ENCODE assay signal across 8 mouse cellular contexts in genomic region chr6:108184847-108185684, GRCm38 (mm10). TPM values are rescaled to one million over a fixed set of nuclear protein-coding genes. Genes with fewer than 3 reads are reported as not detected.
DNase-seq lines count a peak whose midpoint lies in the region; ATAC-seq and TF ChIP-seq lines count a peak whose summit lies in the region.

Sumf1 (minus strand) TSS chr6:108185582.

- H3K4me3 ChIP-seq in hindbrain, embryonic 10.5 days: peak within 1 kb of the TSS; percentile 88
- peak within 1 kb of the TSS; percentile 84 for H3K4me3 ChIP-seq in lung, postnatal 0 days (ENCODE audit: low read depth, low read length)

- no peaks in the 10 kb centered on the region for H3K9me3 ChIP-seq in hindbrain, embryonic 10.5 days
- no peaks in the 10 kb centered on the region for H3K9me3 ChIP-seq in lung, postnatal 0 days (ENCODE audit: low read length)

- peak within 1 kb of the TSS; percentile 86 for H3K27ac ChIP-seq in hindbrain, embryonic 10.5 days
- H3K27ac ChIP-seq in lung, postnatal 0 days (ENCODE audit: low read length): no peak within 1 kb of the TSS

- no peaks in the 10 kb centered on the region for H3K36me3 ChIP-seq in hindbrain, embryonic 10.5 days
- no peaks in the 10 kb centered on the region for H3K36me3 ChIP-seq in lung, postnatal 0 days (ENCODE audit: insufficient read depth, low read length)

- ATAC-seq in frontal cortex, adult (ENCODE audit: low TSS enrichment): peak; percentile 95
- peak; percentile 95 for ATAC-seq in lung, postnatal 0 days

- H3K27me3 ChIP-seq in hindbrain, embryonic 10.5 days (ENCODE audit: insufficient read depth, poor library complexity, severe bottlenecking): peaks cover 4% of the 10 kb centered on the region; the same call in 1 of the 2 replicates
- H3K27me3 ChIP-seq in lung, postnatal 0 days (replicated peaks; ENCODE audit: insufficient read depth, low read length): no peaks in the 10 kb centered on the region; the same call in 1 of the 2 replicates

- TF ChIP-seq CTCF in lung, postnatal 0 days (IDR thresholded peaks at IDR 0.05): no peak

- H3K4me1 ChIP-seq in hindbrain, embryonic 10.5 days (replicated peaks): peaks cover 13% of the 10 kb centered on the region
- peaks cover 8% of the 10 kb centered on the region; the same call in 1 of the 2 replicates for H3K4me1 ChIP-seq in lung, postnatal 0 days (ENCODE audit: insufficient read depth, low read depth, low read length)

- peak; percentile 93 for DNase-seq in MN1 (ENCODE audit: low spot score)
- peak; percentile 92 for DNase-seq in cerebellum, adult 9-10 months
- DNase-seq in hindbrain, embryonic 10.5 days (ENCODE audit: low spot score): peak; percentile 89
- DNase-seq in layer of hippocampus, adult 9-11 months: peak; percentile 93
- DNase-seq in lung, postnatal 0 days (ENCODE audit: low spot score): peak; percentile 96
- DNase-seq in ovary, postnatal 14 days (ENCODE audit: low spot score): peak; percentile 81
- peak; percentile 91 for DNase-seq in thymus, postnatal 14 days

- H3K4me2 ChIP-seq in lung, postnatal 0 days (replicated peaks; ENCODE audit: low read depth, low read length): peak within 1 kb of the TSS; percentile 87

- peak within 1 kb of the TSS; percentile 76 for H3K9ac ChIP-seq in lung, postnatal 0 days (replicated peaks; ENCODE audit: low read depth)

- TF ChIP-seq EP300 in lung, postnatal 0 days (IDR thresholded peaks at IDR 0.05): 0 out of 2 replicates have a peak, but pooled peaks have one; percentile 24

- 5% methylated on average over 49 of the region's 49 CpGs for WGBS in hindbrain, embryonic 10.5 days
- WGBS in lung, postnatal 0 days: 4% methylated on average over 41 of the region's 49 CpGs

RNA-seq across cellular contexts. Expression of gene Sumf1, which starts in this region (rescaled TPM):
- polyA plus RNA-seq in hindbrain, embryonic 10.5 days (2016; fragmentation: Nextera tagmentation; extraction: Ambion mirVana): 11.8 and 12.2 TPM in 2 replicates
- polyA plus RNA-seq in lung, postnatal 0 days (2015; fragmentation: Nextera tagmentation; extraction: Ambion mirVana): 33.4 and 33.9 TPM in 2 replicates
